Comparison of ENCODE assay signal across 10 mouse cellular contexts in the genomic region with DNA sequence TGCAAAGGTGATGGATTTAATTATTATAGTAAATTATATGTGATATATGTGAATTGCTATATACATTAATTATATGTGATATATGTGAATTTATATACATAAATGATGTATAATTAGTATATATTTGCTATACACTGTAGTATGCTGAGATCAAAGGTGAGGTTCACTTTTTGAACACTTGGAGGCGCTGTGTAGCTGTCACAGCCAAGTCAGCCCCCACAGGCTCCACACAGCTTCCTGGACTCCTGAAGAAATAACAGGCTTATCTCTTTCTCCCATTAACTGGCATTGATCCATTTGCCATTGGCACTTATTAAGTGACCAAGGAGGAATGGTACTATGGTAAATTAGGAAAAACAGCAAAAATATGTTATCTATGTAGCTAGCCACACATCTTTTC.
DNase-seq lines count a peak whose midpoint lies in the region; ATAC-seq lines count a peak whose summit lies in the region.
"Had no signal": no experiment of that assay in that cellular context is flagged by ENCODE, and none has a peak within 500 bp of the region (broad histone marks: within the 10 kb centered on the region; RNA-seq: fewer than 3 reads in every experiment).

No protein-coding gene starts in this region.

- peak; percentile 26 to 37 for DNase-seq in left cerebral cortex, postnatal 14 days (ENCODE audit: low spot score in 2 of 2)
- DNase-seq in left cerebral cortex, adult 8-10 months (ENCODE audit: low spot score in 2 of 2), result no peak
- peak; percentile 47 for DNase-seq in R1 (ENCODE audit: low read depth, low spot score)
- peak; percentile 72 for DNase-seq in embryo, embryonic 10.5 days (ENCODE audit: low spot score)
- no peak for DNase-seq in urinary bladder, postnatal 14 days (ENCODE audit: low spot score)
- no peak for DNase-seq in ovary, postnatal 14 days (ENCODE audit: low spot score)
- DNase-seq in spleen, postnatal 14 days (ENCODE audit: low spot score in 2 of 2), result no peak

- 22% methylated on average over 1 of the region's 1 CpGs for WGBS in lung, embryonic 16.5 days

- H3K27ac ChIP-seq in lung, embryonic 16.5 days (ENCODE audit: low read length), result no peak overlapping the region
- H3K27ac ChIP-seq: embryonic facial prominence, embryonic 15.5 days; limb, embryonic 13.5 days had no signal

- peak; percentile 57 for ATAC-seq in lung, embryonic 16.5 days (ENCODE audit: low read depth)

- intact Hi-C loops in left cerebral cortex, postnatal 14 days (cut with DNase I), result no loop called here

- H3K4me3 ChIP-seq in lung, embryonic 16.5 days (ENCODE audit: low read length), result no peak overlapping the region
- H3K4me3 ChIP-seq: embryonic facial prominence, embryonic 15.5 days; limb, embryonic 13.5 days had no signal

- H3K9me3 ChIP-seq in lung, embryonic 16.5 days (ENCODE audit: control insufficient read depth, low read length), result no peaks in the 10 kb centered on the region
- H3K9me3 ChIP-seq: embryonic facial prominence, embryonic 15.5 days; limb, embryonic 13.5 days had no signal

- H3K4me1 ChIP-seq in lung, embryonic 16.5 days (replicated peaks; ENCODE audit: control insufficient read depth, insufficient read depth, low read length), result no peaks in the 10 kb centered on the region
- H3K4me1 ChIP-seq: embryonic facial prominence, embryonic 15.5 days; limb, embryonic 13.5 days had no signal

- no peak overlapping the region for H3K4me2 ChIP-seq in lung, embryonic 16.5 days (ENCODE audit: low read depth, low read length)
- H3K4me2 ChIP-seq: embryonic facial prominence, embryonic 15.5 days; limb, embryonic 13.5 days had no signal

- H3K27me3 ChIP-seq in lung, embryonic 16.5 days (ENCODE audit: control insufficient read depth, insufficient read depth, low read depth, low read length), result no peaks in the 10 kb centered on the region
- H3K27me3 ChIP-seq: embryonic facial prominence, embryonic 15.5 days had no signal

- H3K36me3 ChIP-seq in lung, embryonic 16.5 days (ENCODE audit: control insufficient read depth, insufficient read depth, low read length), result no peaks in the 10 kb centered on the region
- H3K36me3 ChIP-seq: embryonic facial prominence, embryonic 15.5 days; limb, embryonic 13.5 days had no signal

- H3K9ac ChIP-seq in lung, embryonic 16.5 days (ENCODE audit: low read length), result no peak overlapping the region
- H3K9ac ChIP-seq: embryonic facial prominence, embryonic 15.5 days; limb, embryonic 13.5 days had no signal

Comparison
In these comparisons a context has a peak if more than half of its experiments do, and no peak if none do; other contexts are left out.
1. DNase-seq: peak in left cerebral cortex, postnatal 14 days (2 of 2), R1 (single experiment) and embryo, embryonic 10.5 days (single experiment); none in left cerebral cortex, adult 8-10 months (0 of 2), urinary bladder, postnatal 14 days (single experiment), ovary, postnatal 14 days (single experiment) and spleen, postnatal 14 days (0 of 2).